Mouse (Mus musculus) layer of hippocampus, adult 2 months (tissue): Measurements from ENCODE around the gene 4921539E11Rik. TPM values are rescaled to one million over a fixed set of nuclear protein-coding genes. Genes with fewer than 3 reads are reported as not detected.

Source experiments
- DNase-seq, 2 experiments: peaks; one replicate each; pipeline ENCODE4 v3.0.0; 2022; ENCODE audit warnings: low spot score in 2 of 2
- H3K27ac ChIP-seq: fragments of 200-600 bp; 2 replicates; pipeline ENCODE4 v1.8.1; 2022
- H3K4me3 ChIP-seq: fragments of 200-600 bp; 2 replicates; pipeline ENCODE4 v1.8.1; 2022; ENCODE audit warnings: mild to moderate bottlenecking
- CTCF ChIP-seq: fragments of 200-600 bp; conservative IDR thresholded peaks from 2 replicates; pipeline ENCODE4 v1.8.1; 2022; ENCODE audit warnings: antibody characterized with exemption, mild to moderate bottlenecking, moderate library complexity
- long read RNA-seq, 2 experiments: library from polyadenylated mRNA; stranded (forward); transcript quantifications; one replicate each; pipeline ENCODE4 v2.0.0; 2021; ENCODE audit warnings: borderline mapping rate in 2 of 2
- total RNA-seq, 2 experiments: library from RNA; stranded (reverse); gene quantifications; 2 replicates each; pipeline ENCODE4 v1.2.3; 2021

Gene 4921539E11Rik
- total RNA-seq: not detected
- long read RNA-seq, experiment 1, partial matches to known transcripts: 0 of 1 reads
- long read RNA-seq, experiment 1, other reads (novel, unspliced or antisense): 1 of 1 reads
- long read RNA-seq, experiment 2, partial matches to known transcripts: 0 of 2 reads
- long read RNA-seq, experiment 2, other reads (novel, unspliced or antisense): 2 of 2 reads

- no peak within 1 kb of the TSS for H3K4me3 ChIP-seq
These were observed at the start of gene 4921539E11Rik for GRCm38 (mm10) chr4:103290763-103291162. TSS of gene 4921539E11Rik (minus strand) at chr4:103290863.

GRCm38 (mm10) chr4:103335134-103335533 is 44.5 kb upstream of the 4921539E11Rik start:
- no peak for DNase-seq
- H3K4me3 ChIP-seq: no peak overlapping the region
- no peak overlapping the region for H3K27ac ChIP-seq
- no peak for TF ChIP-seq CTCF

More at GRCm38 (mm10) chr4:103290763-103291162, at the start of gene 4921539E11Rik:
- no peak within 1 kb of the TSS for H3K27ac ChIP-seq
- DNase-seq: no peak
- TF ChIP-seq CTCF: no peak

GRCm38 (mm10) chr4:103329348-103329747 is 38.7 kb upstream of the 4921539E11Rik start:
- Histone ChIP-seq H3K27ac (no peak overlapping the region), H3K4me3 (no peak overlapping the region)
- no peak for TF ChIP-seq CTCF
- DNase-seq: no peak

DNA sequence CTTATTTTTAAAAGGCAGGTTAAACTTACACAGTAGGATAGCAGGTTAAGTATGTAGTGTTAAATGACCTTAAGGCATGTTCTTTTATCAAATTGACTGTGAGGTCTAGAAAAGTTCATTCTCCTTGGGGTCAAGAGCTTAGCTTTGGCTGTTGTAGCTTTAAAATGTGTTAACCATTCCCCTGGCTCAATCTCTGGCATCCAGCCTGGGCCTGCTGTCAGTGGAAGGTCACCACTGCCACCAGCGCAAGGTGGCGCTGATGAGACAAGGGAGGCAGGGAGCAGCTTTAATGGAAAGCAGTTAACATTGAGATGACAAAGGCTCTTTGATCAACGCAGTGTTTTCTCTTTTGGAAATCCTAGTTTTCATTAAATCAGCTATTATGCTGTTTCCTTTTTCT is 36.3 kb upstream of the 4921539E11Rik start:
- Histone ChIP-seq H3K27ac (no peak overlapping the region), H3K4me3 (no peak overlapping the region)
- peak; percentile 68 for TF ChIP-seq CTCF
- DNase-seq: no peak

DNA sequence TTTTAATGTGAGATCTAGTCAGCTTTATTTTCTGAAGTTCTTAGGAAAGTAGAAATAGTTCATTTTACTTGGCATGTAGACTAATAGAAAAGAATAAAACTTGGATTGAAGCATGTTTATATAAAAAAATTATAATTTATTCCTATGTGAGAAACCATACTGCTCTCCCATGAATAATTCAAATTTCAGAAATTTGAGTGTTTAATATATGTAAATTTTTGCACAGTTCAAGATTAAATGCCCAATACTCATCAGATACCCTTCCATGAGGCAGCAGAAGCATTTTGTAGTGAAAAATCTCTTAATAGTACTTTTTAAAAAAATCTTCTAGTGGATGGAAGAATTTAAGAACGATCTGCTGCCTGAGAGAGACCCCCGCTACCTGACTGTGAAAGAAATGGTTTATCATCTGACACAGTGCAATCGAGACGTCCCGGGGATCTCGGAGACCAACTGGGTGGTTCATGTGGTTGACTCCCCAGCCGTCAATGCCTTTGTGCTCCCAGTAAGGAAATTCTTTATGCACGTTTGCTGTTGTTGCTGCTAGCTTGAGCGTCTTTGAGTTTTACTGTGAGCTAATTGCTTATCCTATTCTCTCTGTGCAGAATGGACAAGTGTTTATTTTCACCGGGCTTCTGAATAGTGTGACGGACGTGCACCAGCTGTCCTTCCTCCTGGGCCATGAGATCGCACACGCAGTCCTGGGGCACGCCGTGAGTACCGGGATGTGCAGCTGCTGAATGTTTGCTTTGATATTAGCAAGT is 34.2 kb upstream of the 4921539E11Rik start:
- no peak overlapping the region for H3K27ac ChIP-seq
- peak overlapping the region; percentile 9; the same call in 1 of the 2 replicates for H3K4me3 ChIP-seq
- DNase-seq: no peak
- no peak for TF ChIP-seq CTCF

- no peak overlapping the region for H3K4me3 ChIP-seq
- no peak for DNase-seq
- no peak overlapping the region for H3K27ac ChIP-seq
- no peak for TF ChIP-seq CTCF
These were observed 30.8 kb upstream of the 4921539E11Rik start for GRCm38 (mm10) chr4:103321461-103321860.

- no peak overlapping the region for H3K4me3 ChIP-seq
- TF ChIP-seq CTCF: no peak
- no peak for DNase-seq
- H3K27ac ChIP-seq: no peak overlapping the region
These were observed 25.2 kb upstream of the 4921539E11Rik start for GRCm38 (mm10) chr4:103315861-103316260.

DNA sequence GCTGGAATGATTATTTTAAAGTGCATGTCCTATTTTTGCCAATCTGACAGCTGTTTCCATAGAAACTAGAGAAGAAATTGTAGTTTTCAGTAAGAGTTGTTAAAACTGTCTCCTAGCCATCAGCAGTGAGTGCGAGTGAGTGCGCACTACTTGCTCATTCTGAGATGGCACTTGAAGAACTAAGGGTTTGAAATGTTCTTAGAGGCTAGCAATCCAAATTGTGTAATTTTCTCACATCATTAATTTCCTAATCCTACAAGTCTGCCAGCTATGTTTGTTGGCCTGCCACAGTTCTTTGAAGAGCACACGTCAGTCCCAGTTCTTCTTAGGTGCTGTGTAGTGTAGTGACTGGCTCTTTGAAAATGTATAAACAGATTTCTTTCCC is 23.9 kb upstream of the 4921539E11Rik start:
- peak overlapping the region; percentile 97 for H3K27ac ChIP-seq
- TF ChIP-seq CTCF: no peak

GRCm38 (mm10) chr4:103313587-103314525 is 23.2 kb upstream of the 4921539E11Rik start, which contains the start of gene Oma1:
TSS of gene Oma1 (plus strand) at chr4:103313812.
- peak within 1 kb of the TSS; percentile 85 for H3K4me3 ChIP-seq
- DNase-seq: peak; percentile 95 to 98
- peak within 1 kb of the TSS; percentile 97 for H3K27ac ChIP-seq
- peak; percentile 83 for TF ChIP-seq CTCF

More for the DNA sequence above, 23.9 kb upstream of the 4921539E11Rik start:
- H3K4me3 ChIP-seq: peak overlapping the region; percentile 85
- no peak for DNase-seq

DNA sequence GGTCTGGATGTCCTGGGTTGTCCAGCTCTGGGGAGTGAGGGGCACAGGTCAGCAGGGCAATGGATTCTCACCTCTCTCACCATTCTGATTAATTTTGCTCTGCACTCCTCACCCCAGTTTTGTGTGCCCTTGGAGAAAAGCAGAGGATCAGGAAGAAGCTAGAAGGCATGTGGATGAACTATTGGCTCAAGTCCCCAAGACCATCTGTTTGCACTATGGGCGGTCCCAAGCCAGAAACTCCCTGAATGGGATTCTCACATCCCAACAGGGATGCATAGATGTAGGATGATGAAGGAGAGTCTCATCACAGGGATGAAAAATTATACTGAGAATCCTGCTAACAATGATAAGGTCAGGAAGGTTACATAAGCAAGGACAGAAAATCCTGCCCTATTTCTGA is 13.2 kb upstream of the 4921539E11Rik start:
- DNase-seq: no peak
- Histone ChIP-seq H3K27ac (no peak overlapping the region), H3K4me3 (no peak overlapping the region)
- no peak for TF ChIP-seq CTCF

GRCm38 (mm10) chr4:103299342-103299741 is 8.7 kb upstream of the 4921539E11Rik start:
- peak; percentile 75 for TF ChIP-seq CTCF
- H3K27ac ChIP-seq: no peak overlapping the region
- peak overlapping the region; percentile 39 for H3K4me3 ChIP-seq
- peak; percentile 24 to 59 for DNase-seq

- TF ChIP-seq CTCF: no peak
- Histone ChIP-seq H3K27ac (no peak overlapping the region), H3K4me3 (no peak overlapping the region)
- peak in 1 of 2 experiments; percentile 32 for DNase-seq
These were observed 2.3 kb downstream of the 4921539E11Rik start for GRCm38 (mm10) chr4:103288342-103288741.

GRCm38 (mm10) chr4:103273021-103273420 is 17.6 kb downstream of the 4921539E11Rik start:
- no peak for DNase-seq
- no peak overlapping the region for H3K4me3 ChIP-seq
- TF ChIP-seq CTCF: no peak
- H3K27ac ChIP-seq: no peak overlapping the region
